Mouse (Mus musculus) C2C12 (cell line): ENCODE results near the gene Timp2. TPM values are rescaled to one million over a fixed set of nuclear protein-coding genes. Genes with fewer than 3 reads are reported as not detected.
"Not testable (repeated sequence)": the region's sequence is repeated elsewhere in the genome, so short reads cannot be mapped to it uniquely, and the experiment has no call there.

Experiments
- H3K27me3 ChIP-seq: one replicate; pipeline ENCODE4 v1.6.1; 2011; ENCODE audit not compliant: control insufficient read depth, insufficient read depth, insufficient read length
- H3K36me3 ChIP-seq: one replicate; pipeline ENCODE4 v1.6.1; 2011; ENCODE audit not compliant: control insufficient read depth, insufficient read depth
- H3K4me3 ChIP-seq: one replicate; pipeline ENCODE4 v1.5.1; 2011; ENCODE audit warnings: mild to moderate bottlenecking, control low read depth; ENCODE audit not compliant: poor library complexity, insufficient read depth, severe bottlenecking
- H3K79me2 ChIP-seq: one replicate; pipeline ENCODE4 v1.6.1; 2011; ENCODE audit not compliant: control insufficient read depth, insufficient read depth
- H3K79me3 ChIP-seq: one replicate; pipeline ENCODE4 v1.6.1; 2011; ENCODE audit warnings: low read depth, control low read depth
- H3ac ChIP-seq: one replicate; pipeline ENCODE3; 2011; ENCODE audit warnings: low read depth; ENCODE audit not compliant: control insufficient read depth, insufficient read length
- CEBPB ChIP-seq: IDR thresholded peaks from one replicate; pipeline ENCODE4 v1.6.1; 2011; ENCODE audit warnings: low read depth, mild to moderate bottlenecking, control low read depth, moderate library complexity
- CTCF ChIP-seq: IDR thresholded peaks from one replicate; pipeline ENCODE4 v1.5.1; 2011; ENCODE audit not compliant: control insufficient read depth, insufficient read depth, insufficient read length
- FOSL1 ChIP-seq: IDR thresholded peaks from one replicate; pipeline ENCODE4 v1.8.0; 2011; ENCODE audit warnings: mild to moderate bottlenecking, low read length; ENCODE audit not compliant: poor library complexity, insufficient read depth, severe bottlenecking
- MAX ChIP-seq: IDR thresholded peaks from one replicate; pipeline ENCODE4 v1.6.1; 2011; ENCODE audit warnings: mild to moderate bottlenecking, control low read depth
- MYOD1 ChIP-seq: IDR thresholded peaks from one replicate; pipeline ENCODE4 v1.6.1; 2011; ENCODE audit warnings: low read depth; ENCODE audit not compliant: control insufficient read depth, insufficient read length
- MYOG ChIP-seq: IDR thresholded peaks from one replicate; pipeline ENCODE4 v1.6.1; 2011; ENCODE audit not compliant: control insufficient read depth, insufficient read length; ENCODE audit errors: extremely low read depth
- USF1 ChIP-seq: IDR thresholded peaks from one replicate; pipeline ENCODE4 v1.6.1; 2011; ENCODE audit warnings: low read depth, mild to moderate bottlenecking, control low read depth, moderate library complexity
- polyA plus RNA-seq: library from polyadenylated mRNA; unstranded; fragments of >200 nt; fragmentation: generic; extraction: Trizol; gene quantifications from one replicate; pipeline ENCODE4 v1.2.1, GENCODE M21; 2012; ENCODE audit warnings: missing spikeins

Gene Timp2
- polyA plus RNA-seq, 1 experiment, result 372 TPM

- Histone ChIP-seq H3K79me2 (no peaks in the 10 kb centered on the region), H3ac (peak overlapping the region; percentile 39), H3K4me3 (no peak overlapping the region), H3K27me3 (no peaks in the 10 kb centered on the region), H3K79me3 (no peaks in the 10 kb centered on the region), H3K36me3 (no peaks in the 10 kb centered on the region)
- TF ChIP-seq MAX (no peak), USF1 (no peak), MYOD1 (peak; percentile 40), MYOG (no peak), CEBPB (no peak), CTCF (peak; percentile 84), FOSL1 (peak; percentile 93)
Observed at GRCm38 (mm10) chr11:118379251-118380009, 23.9 kb upstream of the Timp2 start.

GRCm38 (mm10) chr11:118378656-118379055 is 23.1 kb upstream of the Timp2 start:
- no peak for TF ChIP-seq MYOG
- no peak for TF ChIP-seq CTCF
- no peak for TF ChIP-seq MAX
- no peak for TF ChIP-seq MYOD1
- no peak for TF ChIP-seq CEBPB
- no peak for TF ChIP-seq USF1
- no peak for TF ChIP-seq FOSL1
- Histone ChIP-seq H3K79me3 (no peaks in the 10 kb centered on the region), H3K4me3 (no peak overlapping the region), H3ac (no peak overlapping the region), H3K27me3 (no peaks in the 10 kb centered on the region), H3K79me2 (no peaks in the 10 kb centered on the region), H3K36me3 (no peaks in the 10 kb centered on the region)

- H3K36me3 ChIP-seq, H3K79me2 ChIP-seq, H3K4me3 ChIP-seq, H3K79me3 ChIP-seq, H3ac ChIP-seq, H3K27me3 ChIP-seq: not testable (repeated sequence)
Observed at GRCm38 (mm10) chr11:118376323-118376722, 20.8 kb upstream of the Timp2 start.

- Histone ChIP-seq H3K79me3 (no peaks in the 10 kb centered on the region), H3K79me2 (no peaks in the 10 kb centered on the region), H3K36me3 (no peaks in the 10 kb centered on the region), H3K27me3 (no peaks in the 10 kb centered on the region), H3K4me3 (no peak overlapping the region), H3ac (no peak overlapping the region)
- TF ChIP-seq MAX (no peak), USF1 (no peak), MYOG (no peak), CTCF (no peak), MYOD1 (no peak), CEBPB (no peak), FOSL1 (no peak)
Observed at GRCm38 (mm10) chr11:118375881-118376280, 20.3 kb upstream of the Timp2 start.

GRCm38 (mm10) chr11:118375461-118375860 is 19.9 kb upstream of the Timp2 start:
- TF ChIP-seq CTCF (no peak), FOSL1 (no peak), MYOG (no peak), MAX (no peak), CEBPB (no peak), USF1 (no peak), MYOD1 (no peak)
- H3K79me3 ChIP-seq, result no peaks in the 10 kb centered on the region
- H3K79me2 ChIP-seq, result no peaks in the 10 kb centered on the region
- H3ac ChIP-seq, result no peak overlapping the region
- no peaks in the 10 kb centered on the region for H3K27me3 ChIP-seq
- no peak overlapping the region for H3K4me3 ChIP-seq
- no peaks in the 10 kb centered on the region for H3K36me3 ChIP-seq

- no peak overlapping the region for H3K4me3 ChIP-seq
- H3K79me2 ChIP-seq, result no peaks in the 10 kb centered on the region
- TF ChIP-seq USF1 (no peak), MYOG (no peak), FOSL1 (no peak), MYOD1 (no peak), CEBPB (no peak), CTCF (no peak), MAX (no peak)
- no peak overlapping the region for H3ac ChIP-seq
- H3K36me3 ChIP-seq, result no peaks in the 10 kb centered on the region
- no peaks in the 10 kb centered on the region for H3K27me3 ChIP-seq
- H3K79me3 ChIP-seq, result no peaks in the 10 kb centered on the region
Observed at GRCm38 (mm10) chr11:118375006-118375405, 19.5 kb upstream of the Timp2 start.
